23 mouse cellular contexts compared by ENCODE assay signal in the genomic region with DNA sequence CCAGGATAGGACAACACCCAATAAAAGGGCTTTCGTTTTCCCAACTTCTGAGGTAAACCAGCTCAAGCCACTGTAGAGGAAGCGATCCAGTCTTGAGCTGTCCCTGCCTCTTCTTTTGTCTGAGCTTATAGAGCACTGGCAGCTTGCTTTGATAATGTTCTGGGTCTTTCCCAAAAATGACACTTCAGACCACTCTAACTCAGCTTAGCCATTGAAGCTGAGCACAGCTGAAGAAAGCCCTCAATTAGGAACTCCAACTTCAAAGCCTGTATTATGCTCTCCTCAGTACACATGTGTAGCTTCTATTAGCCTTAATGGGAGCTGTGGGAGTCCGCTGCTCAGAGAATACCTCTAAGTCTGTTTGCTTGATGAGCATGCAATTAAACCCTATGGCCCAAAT.
DNase-seq lines count a peak whose midpoint lies in the region; ATAC-seq and TF ChIP-seq lines count a peak whose summit lies in the region.
"Had no signal": no experiment of that assay in that cellular context is flagged by ENCODE, and none has a peak within 500 bp of the region (broad histone marks: within the 10 kb centered on the region; RNA-seq: fewer than 3 reads in every experiment).

No protein-coding gene starts in this region.

- no peak overlapping the region for H3K9ac ChIP-seq in midbrain, embryonic 11.5 days (ENCODE audit: low read length)
- no peak overlapping the region for H3K9ac ChIP-seq in midbrain, postnatal 0 days (replicated peaks; ENCODE audit: low read length, poor library complexity, severe bottlenecking)
- H3K9ac ChIP-seq in forebrain, embryonic 14.5 days (ENCODE audit: low read length): no peak overlapping the region
- H3K9ac ChIP-seq in liver, embryonic 11.5 days (ENCODE audit: low read depth, low read length): no peak overlapping the region
- H3K9ac ChIP-seq: embryonic facial prominence, embryonic 13.5 days; hindbrain, embryonic 15.5 days; neural tube, embryonic 13.5 days had no signal

- no peak for TF ChIP-seq CTCF in midbrain, postnatal 0 days (IDR thresholded peaks at IDR 0.05)
- TF ChIP-seq CTCF in brain, embryonic 14.5 days (IDR thresholded peaks at IDR 0.05; ENCODE audit: borderline replicate concordance, extremely low read depth, insufficient read depth, insufficient read length): no peak

- peak; percentile 69 for DNase-seq in midbrain, embryonic 11.5 days (ENCODE audit: low spot score, missing footprints)
- DNase-seq in midbrain, postnatal 0 days (ENCODE audit: low spot score): no peak
- peak; percentile 80 for DNase-seq in brain, embryonic 14.5 days (ENCODE audit: low read depth)
- DNase-seq in forebrain, embryonic 14.5 days (ENCODE audit: low spot score): peak; percentile 56
- DNase-seq in retina, postnatal 1 day: peak; percentile 86
- no peak for DNase-seq in liver, embryonic 11.5 days (ENCODE audit: low spot score)
- DNase-seq in testis, postnatal 10 days (ENCODE audit: low spot score): no peak
- DNase-seq: adrenal gland, postnatal 10 days; cerebellum, adult 8-10 months; gastrocnemius, postnatal 10 days; heart, postnatal 4 days; kidney, adult 9 months; kidney, postnatal 14 days; liver; right cerebral cortex, adult 18-20 months had no signal

- no peaks in the 10 kb centered on the region for H3K4me1 ChIP-seq in midbrain, embryonic 11.5 days (ENCODE audit: control insufficient read depth, insufficient read depth, low read length)
- no peaks in the 10 kb centered on the region for H3K4me1 ChIP-seq in midbrain, postnatal 0 days (ENCODE audit: insufficient read depth, low read length)
- H3K4me1 ChIP-seq in forebrain, embryonic 14.5 days (ENCODE audit: control insufficient read depth, insufficient read depth, low read length): peaks cover 5% of the 10 kb centered on the region
- H3K4me1 ChIP-seq in liver, embryonic 11.5 days (replicated peaks; ENCODE audit: control insufficient read depth, insufficient read depth, low read length): no peaks in the 10 kb centered on the region
- H3K4me1 ChIP-seq: heart, embryonic 10.5 days; hindbrain, embryonic 15.5 days; limb, embryonic 10.5 days had no signal

- no peaks in the 10 kb centered on the region for H3K27me3 ChIP-seq in midbrain, embryonic 11.5 days (ENCODE audit: control insufficient read depth, insufficient read depth, low read length)
- no peaks in the 10 kb centered on the region for H3K27me3 ChIP-seq in midbrain, postnatal 0 days (ENCODE audit: insufficient read depth, low read length)
- H3K27me3 ChIP-seq in forebrain, embryonic 14.5 days (replicated peaks; ENCODE audit: control insufficient read depth, insufficient read depth, low read length): no peaks in the 10 kb centered on the region
- no peaks in the 10 kb centered on the region for H3K27me3 ChIP-seq in liver, embryonic 11.5 days (replicated peaks; ENCODE audit: control insufficient read depth, insufficient read depth, low read length)
- H3K27me3 ChIP-seq: embryonic facial prominence, embryonic 13.5 days; hindbrain, embryonic 15.5 days; neural tube, embryonic 13.5 days had no signal

- 43% methylated on average over 3 of the region's 3 CpGs for WGBS in midbrain, embryonic 11.5 days
- WGBS in midbrain, postnatal 0 days: 51% methylated on average over 3 of the region's 3 CpGs
- WGBS in forebrain, embryonic 14.5 days: 9% methylated on average over 3 of the region's 3 CpGs
- WGBS in liver, embryonic 11.5 days: 82% methylated on average over 3 of the region's 3 CpGs

- H3K4me2 ChIP-seq in midbrain, embryonic 11.5 days: no peak overlapping the region
- H3K4me2 ChIP-seq in midbrain, postnatal 0 days (ENCODE audit: low read depth, low read length, poor library complexity, severe bottlenecking): no peak overlapping the region
- H3K4me2 ChIP-seq in forebrain, embryonic 14.5 days (ENCODE audit: low read length): no peak overlapping the region
- no peak overlapping the region for H3K4me2 ChIP-seq in liver, embryonic 11.5 days
- H3K4me2 ChIP-seq: embryonic facial prominence, embryonic 13.5 days; hindbrain, embryonic 15.5 days; neural tube, embryonic 13.5 days had no signal

- H3K27ac ChIP-seq in midbrain, embryonic 11.5 days (ENCODE audit: low read depth, low read length): no peak overlapping the region
- H3K27ac ChIP-seq in midbrain, postnatal 0 days (ENCODE audit: low read depth, low read length): no peak overlapping the region
- H3K27ac ChIP-seq in forebrain, embryonic 14.5 days (ENCODE audit: low read depth, low read length): no peak overlapping the region; the same call in 1 of the 2 replicates
- H3K27ac ChIP-seq in liver, embryonic 11.5 days (ENCODE audit: low read depth, low read length): no peak overlapping the region
- H3K27ac ChIP-seq: embryonic facial prominence, embryonic 13.5 days; heart, embryonic 10.5 days; hindbrain, embryonic 15.5 days; limb, embryonic 10.5 days; macrophage; neural tube, embryonic 13.5 days; stomach, postnatal 0 days had no signal

- TF ChIP-seq POLR2A in brain, embryonic 14.5 days (IDR thresholded peaks at IDR 0.05; ENCODE audit: borderline replicate concordance, extremely low read depth, insufficient read depth, insufficient read length, poor library complexity, severe bottlenecking): no peak

- no peak overlapping the region for H3K4me3 ChIP-seq in midbrain, embryonic 11.5 days (ENCODE audit: low read depth, low read length)
- H3K4me3 ChIP-seq in midbrain, postnatal 0 days (ENCODE audit: low read depth, low read length): no peak overlapping the region
- no peak overlapping the region for H3K4me3 ChIP-seq in forebrain, embryonic 14.5 days (ENCODE audit: low read depth, low read length)
- no peak overlapping the region for H3K4me3 ChIP-seq in liver, embryonic 11.5 days (ENCODE audit: low read depth, low read length)
- H3K4me3 ChIP-seq: embryonic facial prominence, embryonic 13.5 days; heart, embryonic 10.5 days; hindbrain, embryonic 15.5 days; limb, embryonic 10.5 days; myocyte; neural tube, embryonic 13.5 days had no signal

- no peaks in the 10 kb centered on the region for H3K36me3 ChIP-seq in midbrain, embryonic 11.5 days (ENCODE audit: control insufficient read depth, insufficient read depth, low read length)
- H3K36me3 ChIP-seq in midbrain, postnatal 0 days (ENCODE audit: insufficient read depth, low read length): no peaks in the 10 kb centered on the region
- no peaks in the 10 kb centered on the region for H3K36me3 ChIP-seq in forebrain, embryonic 14.5 days (ENCODE audit: control insufficient read depth, insufficient read depth, low read length)
- H3K36me3 ChIP-seq in liver, embryonic 11.5 days (ENCODE audit: control insufficient read depth, insufficient read depth, low read length): no peaks in the 10 kb centered on the region
- H3K36me3 ChIP-seq: embryonic facial prominence, embryonic 13.5 days; heart, embryonic 10.5 days; hindbrain, embryonic 15.5 days; limb, embryonic 10.5 days; neural tube, embryonic 13.5 days had no signal

- no peaks in the 10 kb centered on the region for H3K9me3 ChIP-seq in midbrain, embryonic 11.5 days (ENCODE audit: control insufficient read depth, low read length)
- H3K9me3 ChIP-seq in midbrain, postnatal 0 days (ENCODE audit: low read length): no peaks in the 10 kb centered on the region
- no peaks in the 10 kb centered on the region for H3K9me3 ChIP-seq in forebrain, embryonic 14.5 days (replicated peaks; ENCODE audit: control insufficient read depth, low read length)
- H3K9me3 ChIP-seq in liver, embryonic 11.5 days (ENCODE audit: control insufficient read depth, low read length): no peaks in the 10 kb centered on the region
- H3K9me3 ChIP-seq: embryonic facial prominence, embryonic 13.5 days; heart, embryonic 10.5 days; hindbrain, embryonic 15.5 days; limb, embryonic 10.5 days; neural tube, embryonic 13.5 days had no signal

- no peak for ATAC-seq in midbrain, embryonic 11.5 days (ENCODE audit: low FRiP score)
- no peak for ATAC-seq in midbrain, postnatal 0 days (ENCODE audit: low FRiP score)
- peak; percentile 75; the same call in 1 of the 2 replicates for ATAC-seq in forebrain, embryonic 14.5 days
- no peak for ATAC-seq in liver, embryonic 11.5 days (replicated peaks; ENCODE audit: low FRiP score)

Comparison
In these comparisons a context has a peak if more than half of its experiments do, and no peak if none do; other contexts are left out.
1. DNase-seq: peak in midbrain, embryonic 11.5 days (single experiment), brain, embryonic 14.5 days (single experiment), forebrain, embryonic 14.5 days (single experiment) and retina, postnatal 1 day (single experiment); none in midbrain, postnatal 0 days (single experiment), liver, embryonic 11.5 days (single experiment) and testis, postnatal 10 days (single experiment).